Mouse (Mus musculus) Patski (cell line): ENCODE measurements around the gene Frem1. TPM values are rescaled to one million over a fixed set of nuclear protein-coding genes. Genes with fewer than 3 reads are reported as not detected.

Experiments used
- ATAC-seq: fragments of 100-300 bp; one replicate; pipeline ENCODE4 v1.8.0; 2021
- CTCF ChIA-PET: fragments of 350-600 bp; sonication (Branson Sonifier 250); formaldehyde crosslinking; loops from one replicate; lab custom pipeline; 2022; ENCODE audit warnings: inconsistent platforms; lab: Charles Lee
- POLR2A ChIA-PET: fragments of 350-600 bp; sonication (Branson Sonifier 250); formaldehyde crosslinking; loops from one replicate; lab custom pipeline; 2022; ENCODE audit warnings: antibody characterized with exemption, inconsistent platforms; lab: Charles Lee
- DNase-seq: peaks from one replicate; pipeline ENCODE4 v3.0.0-alpha.2; 2011; ENCODE audit warnings: low read depth, low spot score
- H3K27me3 ChIP-seq: fragments of 371-371 bp; one replicate; pipeline ENCODE4 v1.5.1; 2021
- CTCF ChIP-seq: fragments of 100-300 bp; IDR thresholded peaks from one replicate; pipeline ENCODE4 v1.5.1; 2021
- in situ Hi-C: fragments of 300-500 bp; cut with MboI; formaldehyde crosslinking; loops from 3 replicates; pipeline ENCODE4 v1.11.1; 2018; ENCODE audit warnings: low pct_unique_long_range_greater_than_20kb, mixed read lengths
- polyA plus RNA-seq: library from polyadenylated mRNA; unstranded; gene quantifications from one replicate; pipeline ENCODE4 v1.2.3, GENCODE M21; 2021

Gene Frem1
- polyA plus RNA-seq, 1 experiment from 2014 or later, result 0.10 TPM

DNA sequence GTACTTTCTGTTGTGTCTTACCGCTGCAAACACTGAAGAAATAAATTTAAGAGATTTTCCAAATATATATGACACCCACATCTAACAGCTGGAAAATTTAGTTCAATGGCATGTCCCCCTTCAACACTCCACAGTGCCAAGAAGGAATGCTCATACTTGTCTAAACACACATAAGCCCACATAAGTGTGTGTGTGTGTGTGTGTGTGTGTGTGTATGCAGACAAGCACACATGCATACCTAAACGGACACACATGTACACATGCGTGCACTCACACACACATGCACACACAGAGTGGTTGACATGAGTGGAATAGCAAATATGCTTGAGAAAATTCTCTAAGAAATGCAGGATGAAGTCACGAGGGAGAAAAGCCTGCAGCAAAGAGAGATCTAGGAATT lies 179.6 kb downstream of the Frem1 start:
- no peak for TF ChIP-seq CTCF
- CTCF ChIA-PET, result interaction anchor here (1.3 to 1.4 kb wide), 2 partner anchors 8 to 57 kb away, joined by 3 to 4 read pairs; no protein-coding TSS in a partner anchor
- H3K27me3 ChIP-seq, result no peaks in the 10 kb centered on the region
- POLR2A ChIA-PET, result no interaction called here
- in situ Hi-C loops, result no loop called here
- no peak for DNase-seq
- no peak for ATAC-seq

DNA sequence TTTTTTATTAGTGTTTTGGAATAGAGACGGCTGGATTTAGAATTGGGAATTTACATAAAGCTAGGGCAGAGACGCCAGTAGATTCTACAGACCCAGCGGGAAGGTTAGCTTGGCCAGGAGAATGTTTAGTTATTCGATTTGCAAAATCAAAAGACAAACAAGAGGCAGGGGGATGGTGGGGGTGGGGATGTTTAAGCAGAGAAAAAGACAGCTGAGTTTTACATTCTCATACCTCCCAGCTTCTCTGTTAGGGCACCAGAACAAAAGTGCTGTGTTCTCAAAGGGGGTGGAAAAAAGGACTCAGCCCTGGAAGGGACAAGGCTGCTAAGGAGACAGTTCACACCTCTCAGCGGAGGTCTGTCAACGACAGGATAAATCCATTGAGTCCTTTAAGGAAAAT lies 180.0 kb downstream of the Frem1 start:
- POLR2A ChIA-PET, result no interaction called here
- no peak for TF ChIP-seq CTCF
- no peaks in the 10 kb centered on the region for H3K27me3 ChIP-seq
- no peak for DNase-seq
- in situ Hi-C loops, result no loop called here
- ATAC-seq, result no peak
- CTCF ChIA-PET, result interaction anchor here (1.3 to 1.4 kb wide), 2 partner anchors 9 to 58 kb away, joined by 3 to 4 read pairs; no protein-coding TSS in a partner anchor

DNA sequence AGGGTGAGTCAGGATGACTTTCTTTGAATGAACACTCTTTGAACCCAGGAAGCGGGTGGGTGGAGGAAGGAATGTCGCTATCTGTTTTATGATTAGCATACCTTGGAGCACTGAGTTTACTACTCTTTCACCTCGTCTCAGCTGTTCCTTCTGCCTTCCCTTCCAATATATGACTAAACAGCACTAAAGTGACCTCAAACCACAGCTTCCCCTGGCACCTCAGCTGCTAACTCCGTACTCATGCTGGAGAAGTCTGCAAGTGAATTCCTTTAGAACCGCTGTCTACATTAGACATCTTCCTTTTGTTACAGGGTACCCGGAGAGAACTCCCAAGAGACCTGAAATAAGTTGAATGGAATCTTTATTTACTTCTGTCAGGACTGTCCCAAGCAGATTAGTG lies 181.2 kb downstream of the Frem1 start:
- in situ Hi-C loops, result no loop called here

DNA sequence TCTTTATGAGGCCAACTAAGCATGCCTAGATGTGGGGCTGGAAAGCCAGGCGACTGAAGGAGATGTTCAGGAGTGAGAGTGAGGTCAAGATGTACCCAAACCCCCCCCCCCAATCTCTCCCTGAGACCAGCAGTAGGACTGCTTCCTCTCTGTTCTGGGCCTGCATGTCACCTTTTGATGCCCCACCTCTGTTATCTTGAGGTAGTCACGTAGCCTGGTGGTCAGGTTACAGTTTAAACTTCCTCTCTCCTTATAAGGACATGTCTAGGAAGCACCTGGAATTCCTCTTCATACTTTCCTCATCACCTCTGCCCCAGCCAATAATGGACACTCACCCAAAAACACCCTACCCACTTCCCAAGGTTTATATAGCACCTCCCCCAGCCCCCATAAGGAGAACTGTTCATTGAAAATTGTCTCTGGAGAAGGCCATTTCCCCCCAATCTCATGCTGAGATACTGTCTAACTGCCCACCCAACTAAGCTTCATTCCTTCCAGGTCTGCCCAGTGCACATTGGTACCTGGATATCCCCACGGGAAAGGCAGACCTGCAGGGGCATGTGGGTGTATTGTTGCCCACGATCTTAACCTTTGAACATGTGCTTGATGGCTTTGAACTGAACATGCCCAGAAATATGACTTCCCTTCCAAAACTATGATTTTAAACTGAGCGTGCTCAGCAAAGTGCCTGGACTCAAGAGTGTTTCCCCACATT lies 184.3 kb downstream of the Frem1 start:
- no peaks in the 10 kb centered on the region for H3K27me3 ChIP-seq
- CTCF ChIA-PET, result no interaction called here
- DNase-seq, result no peak
- no peak for ATAC-seq
- TF ChIP-seq CTCF, result no peak
- in situ Hi-C loops, result loop anchor here (5.0 kb wide), 1 partner anchor 49 kb away; no protein-coding TSS in a partner anchor
- POLR2A ChIA-PET, result no interaction called here

More for the DNA sequence above, 181.2 kb downstream of the Frem1 start:
- DNase-seq, result no peak
- ATAC-seq, result no peak
- no peaks in the 10 kb centered on the region for H3K27me3 ChIP-seq
- ChIA-PET POLR2A (interaction anchor here (0.6 kb wide), 1 partner anchor 26 kb away, joined by 3 read pairs; no protein-coding TSS in a partner anchor), CTCF (interaction anchor here (1.8 kb wide), 1 partner anchor 8 kb away, joined by 5 read pairs; no protein-coding TSS in a partner anchor)
- TF ChIP-seq CTCF, result no peak

DNA sequence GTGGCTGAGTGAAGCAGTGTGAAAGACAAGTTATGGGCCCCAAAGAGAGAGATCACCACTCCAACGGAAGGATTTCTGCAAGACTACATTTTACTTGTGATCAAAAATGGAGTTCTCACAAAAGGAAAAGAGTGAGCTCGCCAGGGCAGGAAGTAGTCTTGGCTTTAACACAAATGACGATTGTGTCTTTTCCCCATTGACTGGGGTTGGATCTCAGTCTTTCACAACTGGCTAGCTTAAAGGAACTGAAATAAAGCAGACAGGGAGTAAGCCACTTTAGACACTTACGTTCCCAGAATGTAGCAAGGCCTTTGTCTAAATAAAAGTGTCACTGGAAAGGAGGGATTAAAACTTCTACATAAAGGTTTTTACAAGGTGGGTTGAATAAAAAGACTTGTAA lies 185.0 kb downstream of the Frem1 start:
- ChIA-PET CTCF (no interaction called here), POLR2A (no interaction called here)
- DNase-seq (no peak), ATAC-seq (no peak)
- TF ChIP-seq CTCF, result no peak
- in situ Hi-C loops, result loop anchor here (5.0 kb wide), 1 partner anchor 50 kb away; no protein-coding TSS in a partner anchor
- H3K27me3 ChIP-seq, result no peaks in the 10 kb centered on the region

DNA sequence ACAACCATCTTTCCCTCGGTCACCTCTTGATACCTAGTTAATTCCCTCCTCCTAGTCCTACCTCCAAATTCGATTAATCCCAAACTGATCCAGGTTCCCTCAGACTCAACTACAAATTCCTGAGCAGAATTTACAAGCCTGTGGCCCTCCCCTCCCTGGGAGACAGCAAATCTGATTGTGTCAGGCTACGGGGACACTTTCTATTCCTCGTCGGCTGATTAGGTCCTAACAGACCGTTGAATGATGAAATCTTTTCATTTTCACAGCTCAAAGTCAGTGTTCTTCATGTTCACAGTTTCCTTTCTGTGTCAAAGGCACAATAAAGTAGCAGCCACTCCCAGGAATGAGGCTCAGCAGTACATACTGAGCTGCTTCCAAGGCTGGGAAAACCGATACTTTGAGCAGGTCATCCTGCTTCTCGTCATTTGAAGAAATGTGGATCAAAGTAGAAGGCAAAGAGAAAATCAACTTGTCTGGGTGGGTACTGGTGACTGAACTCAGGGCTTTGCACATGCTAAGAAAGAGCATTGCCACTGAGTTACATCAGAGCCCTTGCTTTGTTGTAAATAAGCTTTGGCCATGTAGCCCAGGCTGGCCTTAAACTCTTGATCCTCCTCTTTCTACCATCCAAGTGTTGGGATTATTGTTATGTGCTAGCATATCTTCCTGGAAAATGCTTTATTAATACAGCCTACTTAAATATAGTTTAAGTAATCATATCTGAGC lies 187.0 kb downstream of the Frem1 start:
- no peak for DNase-seq
- TF ChIP-seq CTCF, result no peak
- H3K27me3 ChIP-seq, result no peaks in the 10 kb centered on the region
- CTCF ChIA-PET, result no interaction called here
- in situ Hi-C loops, result loop anchor here (5.0 kb wide), 1 partner anchor 52 kb away; no protein-coding TSS in a partner anchor
- ATAC-seq, result no peak
- POLR2A ChIA-PET, result no interaction called here

DNA sequence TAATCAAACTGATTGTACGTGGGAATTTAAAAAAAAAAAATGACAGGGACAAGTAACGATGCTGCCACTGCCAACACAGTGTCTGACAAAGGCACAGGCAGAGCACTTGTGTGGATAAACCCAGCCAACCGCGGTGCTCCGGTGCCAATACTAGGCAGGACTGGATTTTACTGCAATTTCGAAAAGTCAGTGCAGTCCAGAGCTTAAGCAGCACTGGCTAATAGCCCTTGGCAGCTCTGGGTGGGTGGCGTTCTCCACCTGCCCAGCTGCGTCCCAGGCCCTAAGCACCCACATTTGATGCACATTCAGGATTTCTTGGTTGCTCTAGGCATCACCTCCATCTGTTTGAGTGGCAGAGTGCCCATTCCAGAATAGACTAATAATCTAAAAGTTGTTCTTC lies 188.8 kb downstream of the Frem1 start:
- DNase-seq (no peak), ATAC-seq (no peak)
- no peaks in the 10 kb centered on the region for H3K27me3 ChIP-seq
- in situ Hi-C loops, result no loop called here
- CTCF ChIA-PET, result interaction anchor here (1.6 kb wide), 1 partner anchor 16 kb away, joined by 3 read pairs; no protein-coding TSS in a partner anchor
- POLR2A ChIA-PET, result no interaction called here
- no peak for TF ChIP-seq CTCF

DNA sequence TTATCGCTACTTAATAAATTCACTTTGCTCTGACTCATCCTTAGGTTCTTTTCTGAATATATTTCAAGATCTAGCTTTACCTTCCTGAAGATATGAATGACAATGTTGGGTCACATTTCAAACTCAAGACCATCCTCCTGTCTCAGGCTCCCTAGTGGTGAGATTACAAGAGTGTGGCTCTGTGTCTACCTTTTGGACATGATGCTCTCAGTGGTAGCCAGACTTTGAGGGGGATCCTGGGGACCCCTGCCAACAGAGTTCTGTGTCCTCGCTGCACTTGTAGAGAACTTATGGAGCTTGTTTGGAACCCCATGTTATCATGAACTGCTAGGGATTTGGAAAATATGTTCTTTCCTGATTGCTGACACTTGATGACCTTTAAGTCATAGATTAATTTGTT lies 190.7 kb downstream of the Frem1 start:
- no peaks in the 10 kb centered on the region for H3K27me3 ChIP-seq
- CTCF ChIA-PET, result interaction anchor here (1.6 kb wide), 1 partner anchor 18 kb away, joined by 3 read pairs; no protein-coding TSS in a partner anchor
- ATAC-seq, result no peak
- no peak for DNase-seq
- POLR2A ChIA-PET, result no interaction called here
- TF ChIP-seq CTCF, result no peak
- in situ Hi-C loops, result no loop called here

DNA sequence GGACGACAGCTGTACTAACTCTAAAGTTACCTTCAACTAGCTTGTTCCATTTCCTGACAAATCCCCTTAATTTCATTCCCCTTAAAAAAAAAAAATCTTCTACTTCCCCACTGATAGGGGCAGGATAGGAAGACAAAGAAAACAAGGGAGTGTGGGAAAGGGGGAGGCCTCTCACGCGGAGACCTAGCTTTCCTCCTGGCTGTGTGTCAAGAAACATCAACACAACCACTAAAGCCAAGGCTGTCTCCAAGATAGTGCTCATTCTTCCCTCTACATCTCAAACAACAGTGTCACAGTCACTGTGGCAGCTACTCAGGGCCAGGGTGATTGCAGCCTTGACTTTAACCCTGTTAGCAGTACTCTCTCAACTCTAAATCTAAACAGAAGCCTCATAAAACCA lies 191.6 kb downstream of the Frem1 start:
- DNase-seq, result no peak
- ChIA-PET POLR2A (no interaction called here), CTCF (no interaction called here)
- TF ChIP-seq CTCF, result no peak
- no peaks in the 10 kb centered on the region for H3K27me3 ChIP-seq
- in situ Hi-C loops, result no loop called here
- no peak for ATAC-seq

DNA sequence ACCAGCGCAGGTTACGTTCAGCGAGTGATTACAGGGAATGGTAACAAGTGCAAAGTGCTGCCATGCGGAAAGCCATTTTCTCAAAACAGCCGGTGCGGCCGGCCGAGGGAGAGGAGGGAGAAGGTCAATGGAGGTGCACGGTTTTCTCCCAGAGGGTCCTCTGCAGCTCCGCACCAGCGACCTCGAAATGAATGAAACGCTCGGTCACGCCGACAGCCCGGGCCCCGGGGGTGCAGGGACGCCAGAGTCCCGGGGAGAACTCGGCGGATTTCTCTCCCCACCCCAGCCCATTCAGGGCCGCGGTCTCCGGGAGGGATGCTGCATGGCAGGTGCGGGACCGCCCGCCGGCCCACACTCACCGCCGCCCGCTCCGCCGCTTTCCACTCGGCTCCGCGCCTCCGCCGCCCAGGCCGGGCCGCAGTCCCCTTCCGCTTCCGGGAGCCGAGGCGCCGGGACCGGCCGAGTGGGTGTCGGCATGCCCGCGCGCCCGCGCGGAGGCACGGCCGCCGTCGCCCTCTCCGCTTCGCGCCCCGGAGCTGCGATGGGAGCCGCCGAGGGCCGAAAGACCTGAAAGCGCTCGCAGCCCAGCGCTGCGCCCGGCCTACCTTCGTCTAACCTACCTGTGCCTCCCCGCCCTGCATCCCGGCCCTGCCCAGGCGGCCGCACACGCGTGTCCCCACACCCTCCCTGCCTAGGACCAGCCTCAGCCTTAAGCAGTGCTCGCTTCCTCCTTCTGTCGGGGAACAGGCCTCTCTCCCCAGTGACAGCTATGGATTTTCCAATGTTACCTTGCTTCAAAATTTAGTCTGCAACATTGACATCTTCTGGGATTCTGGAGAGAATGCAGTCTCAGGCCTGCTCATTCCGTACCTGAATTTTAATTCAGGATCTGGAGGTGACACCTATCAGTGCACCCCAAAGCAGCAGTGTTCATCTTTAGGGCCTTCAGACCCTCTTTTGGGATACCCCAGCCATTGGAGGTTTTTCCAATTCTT lies 192.7 kb downstream of the Frem1 start, which contains the start of gene Zdhhc21:
Gene Zdhhc21, minus strand, starts transcription at position 828 of the 995 bp plus-strand sequence.
- in situ Hi-C loops, result no loop called here
- POLR2A ChIA-PET, result no interaction called here
- TF ChIP-seq CTCF, result no peak
- CTCF ChIA-PET, result no interaction called here
- ATAC-seq (peak; percentile 80), DNase-seq (no peak)
- H3K27me3 ChIP-seq, result no peaks in the 10 kb centered on the region
